Mouse (Mus musculus): ENCODE results near the gene Spata1.

DNA sequence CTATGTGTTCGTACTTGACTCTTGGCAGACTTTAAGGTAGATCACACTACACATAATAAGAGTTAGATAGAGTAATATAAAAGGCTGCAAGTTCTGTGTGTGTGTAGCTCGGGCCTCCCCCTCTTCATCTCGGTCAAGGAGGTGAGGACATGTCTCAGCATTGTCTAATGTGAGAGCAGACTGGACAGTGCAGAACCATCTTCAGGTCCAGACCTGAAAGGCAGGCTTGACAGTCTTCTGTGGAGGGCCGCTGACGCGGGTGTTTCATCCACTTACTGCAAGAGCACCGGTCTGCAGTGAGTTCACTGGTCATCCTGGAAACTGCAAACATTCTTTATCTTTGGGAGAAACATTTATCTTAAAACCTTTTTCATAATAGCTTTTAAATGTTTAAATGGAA is 57.1 kb downstream of the Spata1 start:
- TF ChIP-seq CTCF (conservative IDR thresholded peaks at IDR 0.05; ENCODE audit: insufficient read depth, insufficient read length, low read depth, low read length) (no peak), POLR2A (IDR thresholded peaks at IDR 0.05; ENCODE audit: low read depth, low read length) (no peak)

Data from kidney, adult 2 months (tissue).